Mouse (Mus musculus): ENCODE data around the gene Jun.

Gene Jun

GRCm38 (mm10) chr4:95025847-95026600 is 26.0 kb downstream of the Jun start:
- DNase-seq (ENCODE audit: low read depth): peak; percentile 54

- DNase-seq (ENCODE audit: low read depth): no peak
Measured at GRCm38 (mm10) chr4:95023350-95023953, 28.6 kb downstream of the Jun start.

DNA sequence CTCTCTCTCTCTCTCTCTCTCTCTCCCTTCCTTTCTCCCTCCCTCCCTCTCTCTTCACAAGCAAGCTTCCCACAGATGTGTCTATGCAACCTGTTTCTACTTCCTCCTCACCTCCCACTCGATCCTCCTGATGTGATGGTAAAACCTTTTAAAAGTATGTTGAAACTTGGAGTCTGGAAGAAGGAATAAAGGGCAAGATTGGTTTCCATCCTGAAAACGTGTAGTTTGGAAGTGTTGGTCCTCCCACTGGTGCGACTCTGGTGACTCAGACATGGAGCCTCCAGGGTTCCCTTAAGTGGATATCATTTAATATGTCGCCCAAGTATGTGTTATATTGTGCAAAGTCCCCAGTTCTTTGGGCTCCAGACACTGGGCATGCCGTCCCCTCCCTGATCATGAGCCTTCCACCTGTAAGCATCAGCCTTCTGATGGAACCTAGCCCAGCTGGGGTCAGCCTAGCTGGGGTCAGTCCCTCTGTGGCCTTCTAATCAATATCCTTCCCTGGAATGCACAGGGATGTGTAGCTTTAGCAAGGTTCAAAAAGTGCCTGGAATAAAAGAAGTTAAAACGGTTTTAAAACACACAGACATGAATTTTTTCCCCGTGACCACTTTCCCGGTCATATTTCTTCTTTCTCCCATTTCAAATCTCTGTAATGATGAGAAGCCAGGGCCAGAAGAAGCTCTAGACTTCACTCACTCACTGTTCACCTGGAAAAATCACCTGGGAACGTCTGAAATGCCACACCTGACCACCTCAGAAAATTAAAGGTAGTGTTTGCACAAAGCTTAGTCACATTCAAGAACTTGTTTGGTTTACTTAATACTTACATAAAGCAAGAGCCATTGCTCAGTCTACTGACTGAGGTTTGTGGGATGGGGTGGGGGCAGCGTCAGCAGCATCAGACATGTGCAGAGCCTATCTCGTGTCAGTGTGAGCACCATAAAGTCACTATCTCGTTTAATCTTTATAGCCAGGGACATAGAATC is 30.1 kb downstream of the Jun start:
- DNase-seq (ENCODE audit: low read depth): no peak

DNA sequence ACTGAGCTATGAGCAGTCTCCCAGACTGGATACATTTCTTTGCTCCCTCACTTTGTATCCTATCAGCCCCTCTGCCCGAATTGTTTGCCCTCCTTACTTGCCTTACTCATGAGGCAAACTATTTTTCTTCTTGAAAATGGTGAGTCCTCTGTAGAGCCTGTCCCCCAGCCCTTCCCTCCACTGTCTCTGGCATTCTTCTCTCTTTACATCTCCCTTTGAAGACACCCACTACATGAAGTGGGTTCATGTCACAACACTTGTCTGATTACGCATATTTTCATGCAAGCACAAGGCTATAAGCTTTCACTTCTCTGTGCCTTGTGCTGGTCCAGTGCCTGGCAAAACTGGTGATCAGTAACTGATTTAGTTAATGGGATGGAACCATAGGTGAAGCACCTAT is 31.8 kb downstream of the Jun start:
- DNase-seq (ENCODE audit: low read depth): no peak

DNA sequence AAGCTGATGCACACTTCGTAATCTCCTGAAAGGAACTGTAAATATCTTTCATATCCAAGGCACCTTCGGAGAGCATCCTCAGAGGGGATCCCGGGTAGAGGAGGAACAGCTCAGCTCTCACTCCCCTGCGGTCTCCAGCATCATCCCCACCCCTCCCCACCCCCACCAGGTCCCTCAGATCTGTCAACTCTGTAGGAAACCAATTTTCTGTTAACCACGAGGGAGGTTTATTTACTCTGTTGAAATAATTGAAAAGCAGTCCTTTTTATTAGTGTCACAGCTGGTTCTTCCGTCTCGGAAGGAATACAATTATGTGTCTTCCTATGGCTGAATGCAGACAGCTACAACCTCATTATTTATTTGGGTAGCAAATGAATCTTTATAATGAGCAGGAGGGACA is 33.8 kb downstream of the Jun start:
- no peak for DNase-seq (ENCODE audit: low read depth)

- DNase-seq (ENCODE audit: low read depth): no peak
Measured at GRCm38 (mm10) chr4:95012706-95013105, 39.3 kb downstream of the Jun start.

- no peak for DNase-seq (ENCODE audit: low read depth)
Measured at GRCm38 (mm10) chr4:95012256-95012655, 39.8 kb downstream of the Jun start.

- DNase-seq (ENCODE audit: low read depth): peak; percentile 72
Measured at GRCm38 (mm10) chr4:95008175-95009057, 43.6 kb downstream of the Jun start.

DNA sequence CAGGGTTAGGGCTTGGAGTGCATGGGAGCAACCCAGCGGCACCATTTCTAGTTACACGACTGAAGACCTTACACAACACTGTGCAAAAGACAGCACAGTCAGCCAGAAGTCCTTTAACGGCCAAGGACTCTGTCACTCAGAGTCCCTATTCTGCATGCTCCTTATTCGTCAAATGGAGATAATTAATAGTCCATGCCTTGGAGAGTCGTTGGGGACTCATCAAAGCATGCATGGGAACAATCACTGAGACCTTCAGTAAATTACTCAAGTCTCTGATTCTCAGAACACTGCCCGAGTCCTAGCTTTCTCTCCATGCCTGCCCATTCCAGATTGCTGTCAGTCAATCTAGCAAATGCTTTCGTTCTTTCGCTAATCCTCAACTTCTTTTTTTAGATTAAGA is 44.3 kb downstream of the Jun start:
- no peak for DNase-seq (ENCODE audit: low read depth)

- DNase-seq (ENCODE audit: low read depth): peak; percentile 7
Measured at GRCm38 (mm10) chr4:95005251-95005830, 46.7 kb downstream of the Jun start.

GRCm38 (mm10) chr4:95001043-95001775 is 50.8 kb downstream of the Jun start:
- peak; percentile 85 for DNase-seq (ENCODE audit: low read depth)

- no peak for DNase-seq (ENCODE audit: low read depth)
Measured at GRCm38 (mm10) chr4:95000147-95000546, 51.9 kb downstream of the Jun start.

DNA sequence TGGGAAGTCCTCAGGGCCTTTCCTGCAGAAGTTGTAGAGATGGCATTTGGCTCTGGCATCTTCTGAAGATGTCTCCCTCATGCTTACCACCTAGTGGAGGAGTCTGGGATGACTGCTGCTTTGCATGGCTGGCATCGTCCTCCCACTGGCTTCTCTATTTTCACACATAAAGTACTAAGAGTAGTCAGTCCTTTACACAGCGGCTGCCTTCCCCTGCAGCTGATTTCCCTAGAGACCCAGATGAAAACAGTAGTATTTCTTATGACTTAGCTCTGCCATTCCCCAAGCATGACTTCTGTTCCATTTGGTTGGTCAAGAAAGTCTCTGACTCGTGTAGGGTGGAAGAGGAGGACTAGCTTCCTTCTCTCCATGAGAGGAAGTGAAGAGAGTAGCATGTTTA is 52.8 kb downstream of the Jun start:
- peak; percentile 28 for DNase-seq (ENCODE audit: low read depth)

Data from 416B (cell line).